Mouse (Mus musculus): ENCODE results near the gene Ntm. TPM values are rescaled to one million over a fixed set of nuclear protein-coding genes. Genes with fewer than 3 reads are reported as not detected.

The Ntm gene
- polyA plus RNA-seq, 1 experiment from 2014 or later, result 160 TPM

- no peaks in the 10 kb centered on the region for H3K9me3 ChIP-seq (ENCODE audit: control insufficient read depth, low read length)
- no peaks in the 10 kb centered on the region for H3K4me1 ChIP-seq (ENCODE audit: control insufficient read depth, insufficient read depth, low read length)
- H3K27me3 ChIP-seq (ENCODE audit: control insufficient read depth, insufficient read depth, low read length), result no peaks in the 10 kb centered on the region
- H3K27ac ChIP-seq (replicated peaks; ENCODE audit: low read depth, low read length), result no peak overlapping the region
- no peak overlapping the region for H3K4me2 ChIP-seq (ENCODE audit: low read length)
- ATAC-seq (ENCODE audit: low FRiP score, low TSS enrichment), result no peak
- H3K9ac ChIP-seq (replicated peaks; ENCODE audit: low read length), result no peak overlapping the region
- H3K36me3 ChIP-seq (ENCODE audit: control insufficient read depth, insufficient read depth, low read length), result no peaks in the 10 kb centered on the region
- WGBS, result 87% methylated on average over 7 of the region's 7 CpGs
- DNase-seq, result no peak
- no peak overlapping the region for H3K4me3 ChIP-seq (replicated peaks; ENCODE audit: low read depth, low read length)
Observed at GRCm38 (mm10) chr9:29779739-29780138, 183.2 kb downstream of the Ntm start.

- ATAC-seq (ENCODE audit: low FRiP score, low TSS enrichment) (no peak), DNase-seq (no peak)
- Histone ChIP-seq H3K4me3 (replicated peaks; ENCODE audit: low read depth, low read length) (no peak overlapping the region), H3K27me3 (ENCODE audit: control insufficient read depth, insufficient read depth, low read length) (no peaks in the 10 kb centered on the region), H3K27ac (replicated peaks; ENCODE audit: low read depth, low read length) (no peak overlapping the region), H3K9me3 (ENCODE audit: control insufficient read depth, low read length) (no peaks in the 10 kb centered on the region), H3K4me1 (ENCODE audit: control insufficient read depth, insufficient read depth, low read length) (peaks cover 18% of the 10 kb centered on the region), H3K4me2 (ENCODE audit: low read length) (no peak overlapping the region), H3K9ac (replicated peaks; ENCODE audit: low read length) (no peak overlapping the region), H3K36me3 (ENCODE audit: control insufficient read depth, insufficient read depth, low read length) (no peaks in the 10 kb centered on the region)
- WGBS, result 96% methylated on average over 3 of the region's 3 CpGs
Observed at GRCm38 (mm10) chr9:29776951-29777350, 186.0 kb downstream of the Ntm start.

- Histone ChIP-seq H3K4me1 (ENCODE audit: control insufficient read depth, insufficient read depth, low read length) (peaks cover 21% of the 10 kb centered on the region), H3K36me3 (ENCODE audit: control insufficient read depth, insufficient read depth, low read length) (no peaks in the 10 kb centered on the region), H3K27me3 (ENCODE audit: control insufficient read depth, insufficient read depth, low read length) (no peaks in the 10 kb centered on the region), H3K9ac (replicated peaks; ENCODE audit: low read length) (no peak overlapping the region), H3K27ac (replicated peaks; ENCODE audit: low read depth, low read length) (no peak overlapping the region), H3K4me2 (ENCODE audit: low read length) (no peak overlapping the region), H3K4me3 (replicated peaks; ENCODE audit: low read depth, low read length) (no peak overlapping the region), H3K9me3 (ENCODE audit: control insufficient read depth, low read length) (no peaks in the 10 kb centered on the region)
- 89% methylated on average over 4 of the region's 4 CpGs for WGBS
- ATAC-seq (ENCODE audit: low FRiP score, low TSS enrichment) (no peak), DNase-seq (no peak)
Observed at GRCm38 (mm10) chr9:29776542-29776941, 186.4 kb downstream of the Ntm start.

- ATAC-seq (ENCODE audit: low FRiP score, low TSS enrichment) (no peak), DNase-seq (no peak)
- Histone ChIP-seq H3K36me3 (ENCODE audit: control insufficient read depth, insufficient read depth, low read length) (no peaks in the 10 kb centered on the region), H3K9me3 (ENCODE audit: control insufficient read depth, low read length) (no peaks in the 10 kb centered on the region), H3K4me3 (replicated peaks; ENCODE audit: low read depth, low read length) (no peak overlapping the region), H3K4me2 (ENCODE audit: low read length) (no peak overlapping the region), H3K27ac (replicated peaks; ENCODE audit: low read depth, low read length) (no peak overlapping the region), H3K9ac (replicated peaks; ENCODE audit: low read length) (no peak overlapping the region), H3K4me1 (ENCODE audit: control insufficient read depth, insufficient read depth, low read length) (peaks cover 23% of the 10 kb centered on the region), H3K27me3 (ENCODE audit: control insufficient read depth, insufficient read depth, low read length) (no peaks in the 10 kb centered on the region)
- WGBS, result 93% methylated on average over 4 of the region's 4 CpGs
Observed at GRCm38 (mm10) chr9:29776030-29776429, 186.9 kb downstream of the Ntm start.

GRCm38 (mm10) chr9:29772625-29773388 lies 190.1 kb downstream of the Ntm start:
- Histone ChIP-seq H3K9ac (replicated peaks; ENCODE audit: low read length) (no peak overlapping the region), H3K4me3 (replicated peaks; ENCODE audit: low read depth, low read length) (no peak overlapping the region), H3K4me2 (ENCODE audit: low read length) (no peak overlapping the region), H3K36me3 (ENCODE audit: control insufficient read depth, insufficient read depth, low read length) (no peaks in the 10 kb centered on the region), H3K4me1 (ENCODE audit: control insufficient read depth, insufficient read depth, low read length) (peaks cover 23% of the 10 kb centered on the region), H3K27ac (replicated peaks; ENCODE audit: low read depth, low read length) (0 out of 2 replicates have a peak overlapping the region, but pooled peaks have one; percentile 20), H3K27me3 (ENCODE audit: control insufficient read depth, insufficient read depth, low read length) (no peaks in the 10 kb centered on the region), H3K9me3 (ENCODE audit: control insufficient read depth, low read length) (no peaks in the 10 kb centered on the region)
- WGBS, result 57% methylated on average over 11 of the region's 11 CpGs
- DNase-seq (peak; percentile 47), ATAC-seq (ENCODE audit: low FRiP score, low TSS enrichment) (peak; percentile 31; the same call in 1 of the 2 replicates)

- H3K27ac ChIP-seq (replicated peaks; ENCODE audit: low read depth, low read length), result 0 out of 2 replicates have a peak overlapping the region, but pooled peaks have one; percentile 16
- no peaks in the 10 kb centered on the region for H3K27me3 ChIP-seq (ENCODE audit: control insufficient read depth, insufficient read depth, low read length)
- DNase-seq, result no peak
Observed at GRCm38 (mm10) chr9:29771870-29772269, 191.1 kb downstream of the Ntm start.

GRCm38 (mm10) chr9:29771071-29771785 lies 191.7 kb downstream of the Ntm start:
- H3K4me1 ChIP-seq (ENCODE audit: control insufficient read depth, insufficient read depth, low read length), result peaks cover 30% of the 10 kb centered on the region
- H3K36me3 ChIP-seq (ENCODE audit: control insufficient read depth, insufficient read depth, low read length), result no peaks in the 10 kb centered on the region
- H3K27ac ChIP-seq (replicated peaks; ENCODE audit: low read depth, low read length), result peak overlapping the region; percentile 70
- no peak overlapping the region for H3K9ac ChIP-seq (replicated peaks; ENCODE audit: low read length)
- H3K4me3 ChIP-seq (replicated peaks; ENCODE audit: low read depth, low read length), result no peak overlapping the region
- no peaks in the 10 kb centered on the region for H3K27me3 ChIP-seq (ENCODE audit: control insufficient read depth, insufficient read depth, low read length)
- WGBS, result 55% methylated on average over 23 of the region's 23 CpGs
- peak; percentile 56 for DNase-seq
- no peak for ATAC-seq (ENCODE audit: low FRiP score, low TSS enrichment)
- H3K9me3 ChIP-seq (ENCODE audit: control insufficient read depth, low read length), result no peaks in the 10 kb centered on the region
- no peak overlapping the region for H3K4me2 ChIP-seq (ENCODE audit: low read length)

More at GRCm38 (mm10) chr9:29771870-29772269, 191.1 kb downstream of the Ntm start:
- WGBS, result 35% methylated on average over 5 of the region's 5 CpGs
- ATAC-seq (ENCODE audit: low FRiP score, low TSS enrichment), result no peak
- Histone ChIP-seq H3K36me3 (ENCODE audit: control insufficient read depth, insufficient read depth, low read length) (no peaks in the 10 kb centered on the region), H3K4me2 (ENCODE audit: low read length) (no peak overlapping the region), H3K9me3 (ENCODE audit: control insufficient read depth, low read length) (no peaks in the 10 kb centered on the region), H3K4me3 (replicated peaks; ENCODE audit: low read depth, low read length) (no peak overlapping the region), H3K9ac (replicated peaks; ENCODE audit: low read length) (no peak overlapping the region), H3K4me1 (ENCODE audit: control insufficient read depth, insufficient read depth, low read length) (peaks cover 24% of the 10 kb centered on the region)

- H3K36me3 ChIP-seq (ENCODE audit: control insufficient read depth, insufficient read depth, low read length), result no peaks in the 10 kb centered on the region
- H3K27me3 ChIP-seq (ENCODE audit: control insufficient read depth, insufficient read depth, low read length), result no peaks in the 10 kb centered on the region
- 55% methylated on average over 4 of the region's 4 CpGs for WGBS
- H3K9me3 ChIP-seq (ENCODE audit: control insufficient read depth, low read length), result no peaks in the 10 kb centered on the region
- H3K4me1 ChIP-seq (ENCODE audit: control insufficient read depth, insufficient read depth, low read length), result peaks cover 35% of the 10 kb centered on the region
- DNase-seq, result no peak
- H3K9ac ChIP-seq (replicated peaks; ENCODE audit: low read length), result no peak overlapping the region
- no peak for ATAC-seq (ENCODE audit: low FRiP score, low TSS enrichment)
- no peak overlapping the region for H3K27ac ChIP-seq (replicated peaks; ENCODE audit: low read depth, low read length)
- no peak overlapping the region for H3K4me3 ChIP-seq (replicated peaks; ENCODE audit: low read depth, low read length)
- H3K4me2 ChIP-seq (ENCODE audit: low read length), result no peak overlapping the region
Observed at GRCm38 (mm10) chr9:29769361-29769760, 193.6 kb downstream of the Ntm start.

Measured in midbrain, embryonic 14.5 days (tissue).